Mouse (Mus musculus) embryonic facial prominence, embryonic 14.5 days (tissue): ENCODE results near the gene Riok1. TPM values are rescaled to one million over a fixed set of nuclear protein-coding genes. Genes with fewer than 3 reads are reported as not detected.

Source experiments
- ATAC-seq: fragments of 200-750 bp; cut with Nextera tagmentation; 2 replicates; pipeline ENCODE4 v1.8.0; 2017; ENCODE audit warnings: low read depth, moderate number of reproducible peaks, moderate TSS enrichment
- DNase-seq: peaks from one replicate; pipeline ENCODE4 v3.0.0-alpha.2; 2015; ENCODE audit warnings: low spot score
- H3K27ac ChIP-seq: fragments of 300-500 bp; sonication (generic); replicated peaks from 2 replicates; pipeline ENCODE4 v1.5.1; 2014; ENCODE audit warnings: low read depth, mild to moderate bottlenecking, low read length, moderate library complexity
- H3K27me3 ChIP-seq: fragments of 300-500 bp; sonication (generic); replicated peaks from 2 replicates; pipeline ENCODE4 v1.6.1; 2014; ENCODE audit warnings: low read length; ENCODE audit not compliant: control insufficient read depth, insufficient read depth
- H3K36me3 ChIP-seq: fragments of 300-500 bp; sonication (generic); 2 replicates; pipeline ENCODE4 v1.6.1; 2014; ENCODE audit warnings: low read length, mixed read lengths; ENCODE audit not compliant: control insufficient read depth, insufficient read depth
- H3K4me1 ChIP-seq: fragments of 300-500 bp; sonication (generic); 2 replicates; pipeline ENCODE4 v1.6.1; 2014; ENCODE audit warnings: antibody characterized with exemption, low read length; ENCODE audit not compliant: control insufficient read depth, insufficient read depth
- H3K4me2 ChIP-seq: fragments of 300-500 bp; sonication (generic); 2 replicates; pipeline ENCODE4 v1.6.1; 2014; ENCODE audit warnings: low read depth, mild to moderate bottlenecking, low read length, moderate library complexity, mixed read lengths
- H3K4me3 ChIP-seq: fragments of 300-500 bp; sonication (generic); 2 replicates; pipeline ENCODE4 v1.5.1; 2014; ENCODE audit warnings: low read depth, mild to moderate bottlenecking, low read length
- H3K9ac ChIP-seq: fragments of 300-500 bp; sonication (generic); 2 replicates; pipeline ENCODE4 v1.6.1; 2014; ENCODE audit warnings: low read depth, mild to moderate bottlenecking, low read length, moderate library complexity, mixed read lengths
- H3K9me3 ChIP-seq: fragments of 300-500 bp; sonication (generic); 2 replicates; pipeline ENCODE4 v1.6.1; 2016; ENCODE audit warnings: low read length; ENCODE audit not compliant: control insufficient read depth
- WGBS: fragments of 180-500 bp; shearing (Covaris S2); extraction: QIAGEN DNeasy Blood & Tissue Kit; methylation state at CpG from one replicate; pipeline ENCODE4 v1.1.7; 2014; 5-methylcytosine and 5-hydroxymethylcytosine counted together
- polyA plus RNA-seq: library from polyadenylated mRNA; unstranded; fragments of >200 nt; fragmentation: Nextera tagmentation; extraction: Ambion mirVana; gene quantifications from 2 replicates; pipeline ENCODE4 v1.2.1, GENCODE M21; 2014

The Riok1 gene
- polyA plus RNA-seq, 1 experiment from 2014 or later: 36.9 TPM

- Histone ChIP-seq H3K4me2 (no peak overlapping the region), H3K4me3 (no peak overlapping the region), H3K27me3 (no peaks in the 10 kb centered on the region), H3K9me3 (no peaks in the 10 kb centered on the region), H3K36me3 (no peaks in the 10 kb centered on the region), H3K9ac (no peak overlapping the region), H3K27ac (no peak overlapping the region), H3K4me1 (no peaks in the 10 kb centered on the region)
- ATAC-seq (no peak), DNase-seq (no peak)
- 91% methylated on average over 2 of the region's 2 CpGs for WGBS
Measured at GRCm38 (mm10) chr13:38007972-38008371, 28.8 kb upstream of the Riok1 start.

GRCm38 (mm10) chr13:38009721-38010408 is 26.9 kb upstream of the Riok1 start:
- Histone ChIP-seq H3K4me2 (no peak overlapping the region), H3K27ac (no peak overlapping the region), H3K4me1 (no peaks in the 10 kb centered on the region), H3K36me3 (no peaks in the 10 kb centered on the region), H3K9me3 (no peaks in the 10 kb centered on the region), H3K4me3 (no peak overlapping the region), H3K9ac (no peak overlapping the region), H3K27me3 (no peaks in the 10 kb centered on the region)
- 73% methylated on average over 5 of the region's 5 CpGs for WGBS
- peak; percentile 29 for DNase-seq
- peak; percentile 22; the same call in 1 of the 2 replicates for ATAC-seq

- Histone ChIP-seq H3K9ac (no peak overlapping the region), H3K9me3 (no peaks in the 10 kb centered on the region), H3K27ac (no peak overlapping the region), H3K36me3 (no peaks in the 10 kb centered on the region), H3K4me3 (no peak overlapping the region), H3K27me3 (no peaks in the 10 kb centered on the region), H3K4me1 (no peaks in the 10 kb centered on the region), H3K4me2 (no peak overlapping the region)
- ATAC-seq (no peak), DNase-seq (no peak)
- 78% methylated on average over 5 of the region's 5 CpGs for WGBS
Measured at GRCm38 (mm10) chr13:38010444-38010910, 26.3 kb upstream of the Riok1 start.

- no peak overlapping the region for H3K4me2 ChIP-seq
- H3K27ac ChIP-seq: no peak overlapping the region
- H3K36me3 ChIP-seq: no peaks in the 10 kb centered on the region
- WGBS: 87% methylated on average over 5 of the region's 5 CpGs
- H3K9ac ChIP-seq: no peak overlapping the region
- no peaks in the 10 kb centered on the region for H3K9me3 ChIP-seq
- DNase-seq (no peak), ATAC-seq (no peak)
- H3K27me3 ChIP-seq: no peaks in the 10 kb centered on the region
- no peak overlapping the region for H3K4me3 ChIP-seq
- H3K4me1 ChIP-seq: no peaks in the 10 kb centered on the region
Measured at GRCm38 (mm10) chr13:38012436-38012835, 24.4 kb upstream of the Riok1 start.

- H3K4me1 ChIP-seq: no peaks in the 10 kb centered on the region
- H3K4me3 ChIP-seq: no peak overlapping the region
- 85% methylated on average over 4 of the region's 4 CpGs for WGBS
- no peaks in the 10 kb centered on the region for H3K27me3 ChIP-seq
- H3K27ac ChIP-seq: no peak overlapping the region
- ATAC-seq (no peak), DNase-seq (no peak)
- no peak overlapping the region for H3K9ac ChIP-seq
- H3K9me3 ChIP-seq: no peaks in the 10 kb centered on the region
- no peaks in the 10 kb centered on the region for H3K36me3 ChIP-seq
- H3K4me2 ChIP-seq: no peak overlapping the region
Measured at GRCm38 (mm10) chr13:38015591-38015990, 21.2 kb upstream of the Riok1 start.

GRCm38 (mm10) chr13:38018791-38019190 is 18.0 kb upstream of the Riok1 start:
- H3K4me2 ChIP-seq: no peak overlapping the region
- no peaks in the 10 kb centered on the region for H3K9me3 ChIP-seq
- 71% methylated on average over 3 of the region's 3 CpGs for WGBS
- ATAC-seq (no peak), DNase-seq (no peak)
- H3K36me3 ChIP-seq: no peaks in the 10 kb centered on the region
- H3K4me1 ChIP-seq: no peaks in the 10 kb centered on the region
- H3K4me3 ChIP-seq: no peak overlapping the region
- no peak overlapping the region for H3K27ac ChIP-seq
- H3K27me3 ChIP-seq: no peaks in the 10 kb centered on the region
- no peak overlapping the region for H3K9ac ChIP-seq

- Histone ChIP-seq H3K9ac (no peak overlapping the region), H3K4me2 (no peak overlapping the region), H3K9me3 (no peaks in the 10 kb centered on the region), H3K36me3 (no peaks in the 10 kb centered on the region), H3K4me1 (no peaks in the 10 kb centered on the region), H3K4me3 (no peak overlapping the region), H3K27ac (no peak overlapping the region), H3K27me3 (no peaks in the 10 kb centered on the region)
- ATAC-seq: no peak
- 39% methylated on average over 4 of the region's 4 CpGs for WGBS
- no peak for DNase-seq
Measured at GRCm38 (mm10) chr13:38025874-38026273, 10.9 kb upstream of the Riok1 start.

- no peaks in the 10 kb centered on the region for H3K27me3 ChIP-seq
- H3K4me1 ChIP-seq: no peaks in the 10 kb centered on the region
- no peak overlapping the region for H3K4me3 ChIP-seq
- ATAC-seq (no peak), DNase-seq (no peak)
- H3K36me3 ChIP-seq: no peaks in the 10 kb centered on the region
- H3K9me3 ChIP-seq: no peaks in the 10 kb centered on the region
- H3K9ac ChIP-seq: no peak overlapping the region
- H3K4me2 ChIP-seq: no peak overlapping the region
- WGBS: 62% methylated on average over 6 of the region's 6 CpGs
- no peak overlapping the region for H3K27ac ChIP-seq
Measured at GRCm38 (mm10) chr13:38027618-38028248, 9.1 kb upstream of the Riok1 start.

- H3K27me3 ChIP-seq: no peaks in the 10 kb centered on the region
- H3K4me2 ChIP-seq: no peak overlapping the region
- no peak for ATAC-seq
- 92% methylated on average over 4 of the region's 4 CpGs for WGBS
- no peaks in the 10 kb centered on the region for H3K4me1 ChIP-seq
- H3K9me3 ChIP-seq: no peaks in the 10 kb centered on the region
- H3K36me3 ChIP-seq: no peaks in the 10 kb centered on the region
- DNase-seq: no peak
- no peak overlapping the region for H3K4me3 ChIP-seq
- no peak overlapping the region for H3K9ac ChIP-seq
- H3K27ac ChIP-seq: no peak overlapping the region
Measured at GRCm38 (mm10) chr13:38028407-38028806, 8.4 kb upstream of the Riok1 start.
